Mouse (Mus musculus): Measurements from ENCODE around the gene Gpr146. TPM values are rescaled to one million over a fixed set of nuclear protein-coding genes. Genes with fewer than 3 reads are reported as not detected.
"Not testable (repeated sequence)": the region's sequence is repeated elsewhere in the genome, so short reads cannot be mapped to it uniquely, and the experiment has no call there.

The Gpr146 gene
- total RNA-seq (2021) = 10 to 100 TPM; 41.8 to 46.5 TPM
- long read RNA-seq, experiment 1, full-length matches to known transcripts = 26 of 60 reads
- long read RNA-seq, experiment 1, partial matches to known transcripts = 0 of 60 reads
- long read RNA-seq, experiment 1, other reads (novel, unspliced or antisense) = 34 of 60 reads
- long read RNA-seq, experiment 2, full-length matches to known transcripts = 20 of 41 reads
- long read RNA-seq, experiment 2, partial matches to known transcripts = 20 of 41 reads
- long read RNA-seq, experiment 2, other reads (novel, unspliced or antisense) = 1 of 41 reads

DNA sequence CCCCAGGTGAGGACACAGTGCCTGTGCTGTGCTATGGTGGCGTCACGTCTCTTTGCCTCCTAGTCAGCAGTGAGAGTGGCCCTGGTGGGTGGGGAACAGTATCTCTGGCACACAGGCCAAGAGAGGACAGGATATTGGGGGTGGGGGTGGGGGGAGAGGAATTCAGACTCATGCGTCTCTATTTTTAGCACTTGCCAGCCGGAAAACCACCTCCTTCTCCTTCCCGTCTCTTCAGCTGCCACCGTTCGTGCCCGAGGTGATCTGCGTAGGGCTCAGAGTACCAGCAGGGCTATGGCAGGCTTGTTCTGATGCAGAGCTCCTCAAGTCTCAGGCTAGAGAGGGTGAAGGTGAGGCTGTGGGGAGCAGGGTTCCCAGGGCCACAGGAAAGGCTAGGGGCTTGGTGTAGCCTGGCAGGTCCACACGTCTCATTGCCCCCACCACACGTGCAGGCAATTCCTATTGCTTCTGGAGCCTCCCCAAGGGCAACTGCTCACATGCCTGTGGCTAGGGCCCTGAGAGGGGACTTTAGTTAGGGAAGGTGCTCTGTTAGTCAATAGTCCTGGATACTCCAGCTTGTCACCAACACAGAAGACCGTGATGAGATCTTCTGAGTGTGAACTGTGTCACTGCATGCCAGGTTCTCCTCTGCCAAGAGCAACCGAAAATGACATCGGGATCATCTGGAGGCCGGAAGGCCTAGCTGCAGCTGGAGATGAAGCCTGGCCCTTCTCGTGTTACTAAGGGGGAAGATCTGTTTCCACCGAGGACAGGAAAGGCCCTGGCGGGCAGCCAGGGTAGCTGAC is at the start of gene Gpr146:
Gene Gpr146 (plus strand): TSS at position 230 of the 803 bp plus-strand sequence.
- intact Hi-C loops (cut with DNase I) = no loop called here
- peak; percentile 76 to 78 for DNase-seq

DNA sequence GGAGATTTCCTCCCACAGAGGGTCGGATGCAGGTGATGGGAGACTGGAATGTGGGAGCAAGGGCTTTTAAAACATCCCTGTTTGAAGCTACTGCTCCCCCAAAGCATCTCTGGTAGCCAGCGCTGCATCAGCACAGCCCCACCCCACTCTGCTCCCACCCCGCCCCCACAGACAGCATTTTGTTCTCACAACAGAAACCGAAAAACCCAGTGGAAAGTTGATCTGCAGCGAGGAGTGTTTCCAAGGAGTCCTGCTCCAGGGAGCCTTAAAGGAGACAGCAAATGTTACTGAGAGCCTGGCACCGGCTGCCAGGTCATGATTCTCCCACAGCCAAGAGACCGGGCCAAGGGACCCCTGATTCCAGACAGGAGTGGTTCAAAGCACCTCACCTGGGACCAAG is 46.7 kb upstream of the Gpr146 start:
- DNase-seq = no peak
- intact Hi-C loops (cut with DNase I) = no loop called here

DNA sequence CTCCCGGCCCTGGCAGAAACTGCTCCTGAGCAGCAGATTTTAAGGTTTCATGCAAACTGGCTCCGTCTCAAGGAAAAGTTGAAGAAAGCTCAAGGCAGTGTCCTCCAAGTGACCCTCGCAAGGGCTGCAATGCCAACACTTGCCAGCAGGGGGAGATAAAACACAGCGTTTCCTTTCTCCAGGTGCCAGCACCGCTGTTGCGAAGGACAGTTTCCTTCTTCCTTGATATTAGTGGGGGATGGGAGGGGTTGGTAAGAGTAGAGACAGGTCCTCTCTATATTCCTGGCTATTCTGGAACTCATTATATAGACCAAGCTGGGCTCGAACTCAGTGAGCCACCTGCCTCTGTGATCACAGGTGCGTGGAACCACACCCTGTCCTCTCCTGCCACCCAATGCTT is 45.8 kb upstream of the Gpr146 start:
- peak; percentile 81 to 90 for DNase-seq
- intact Hi-C loops (cut with DNase I) = loop anchor here (1.0 kb wide), 1 partner anchor 24 kb away; no protein-coding TSS in a partner anchor

DNA sequence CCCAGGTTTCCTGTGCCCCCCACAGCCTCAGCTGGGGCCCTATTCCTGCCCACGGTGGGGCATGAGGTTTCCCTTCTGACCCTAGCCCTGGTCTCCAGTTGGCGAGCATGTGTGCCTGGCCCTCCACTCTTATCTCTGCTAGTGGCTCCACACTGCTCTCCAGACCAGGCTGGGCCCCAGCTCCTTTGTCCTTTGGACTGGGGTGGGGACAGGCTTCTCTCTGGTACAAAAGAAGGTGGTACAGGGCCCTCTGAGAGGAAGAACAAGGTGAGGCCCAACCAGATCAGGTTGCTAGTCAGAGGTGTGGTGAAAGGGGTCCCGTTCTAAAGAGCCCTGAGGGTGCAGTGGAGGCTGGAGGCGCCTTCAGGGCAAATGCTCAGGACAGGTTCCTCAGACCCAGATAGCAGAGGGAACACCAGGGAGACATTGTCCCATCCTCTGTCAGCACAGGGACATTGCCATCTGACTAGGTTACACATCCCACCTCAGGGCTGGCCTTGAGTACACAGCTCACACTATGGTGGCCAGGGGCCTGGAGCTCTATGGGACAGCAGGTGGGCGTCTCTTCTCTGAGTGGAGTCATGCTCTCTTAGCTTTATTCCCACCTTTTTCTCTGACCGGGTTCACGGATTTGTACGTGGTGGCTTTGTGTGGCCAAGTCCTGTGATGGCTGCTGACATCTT is 44.8 kb upstream of the Gpr146 start:
- DNase-seq = no peak
- intact Hi-C loops (cut with DNase I) = loop anchor here (1.0 kb wide), 1 partner anchor 23 kb away; no protein-coding TSS in a partner anchor

DNA sequence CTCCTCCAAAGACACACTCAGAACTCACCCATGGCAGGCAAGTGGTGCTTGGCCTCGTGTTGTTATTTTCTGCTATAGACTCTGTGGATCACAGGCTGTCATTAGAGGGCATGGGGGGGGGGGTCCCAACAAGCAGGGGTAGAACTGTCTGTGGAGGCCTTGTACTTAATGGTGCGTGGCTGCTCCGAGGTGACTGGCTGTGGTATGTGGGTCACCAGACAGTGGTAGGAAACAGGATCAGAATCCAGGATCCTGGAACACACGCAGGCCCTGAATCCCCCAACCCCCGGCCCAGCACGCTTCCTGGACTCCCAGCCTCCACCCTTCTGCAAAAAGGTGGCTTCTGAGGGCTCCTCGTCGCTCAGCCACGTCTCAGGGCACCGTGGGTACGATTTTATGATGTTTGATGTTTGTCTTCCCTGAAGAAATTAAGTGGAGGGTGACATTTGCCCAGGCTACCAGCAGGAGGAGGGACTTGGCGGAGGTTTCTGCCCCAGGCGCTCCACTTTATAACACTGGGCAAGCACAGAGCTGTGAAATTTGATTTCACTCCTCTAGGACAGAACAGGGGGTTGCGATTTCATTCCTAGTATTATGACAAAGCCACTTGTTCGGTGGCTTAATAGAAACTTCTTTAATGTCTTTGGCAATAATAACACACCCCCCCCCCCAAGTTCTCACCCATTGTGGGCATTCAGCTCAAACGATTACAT is 44.0 kb upstream of the Gpr146 start:
- intact Hi-C loops (cut with DNase I) = no loop called here
- no peak for DNase-seq

DNA sequence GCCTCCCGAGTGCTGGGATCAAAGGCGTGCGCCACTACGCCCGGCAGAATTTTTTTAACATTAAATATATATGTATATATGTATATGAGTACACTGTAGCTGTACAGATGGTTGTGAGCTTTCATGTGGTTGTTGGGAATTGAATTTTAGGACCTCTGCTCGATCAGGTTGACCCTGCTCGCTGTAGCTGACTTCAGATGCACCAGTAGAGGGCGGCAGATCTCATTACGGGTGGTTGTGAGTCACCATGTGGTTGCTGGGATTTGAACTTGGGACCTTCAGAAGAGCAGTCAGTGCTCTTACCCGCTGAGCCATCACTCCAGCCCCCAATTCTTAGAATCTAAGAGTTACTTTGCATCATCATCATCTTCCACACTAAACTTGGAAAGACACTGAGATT is 43.1 kb upstream of the Gpr146 start:
- DNase-seq; intact Hi-C loops (cut with DNase I): not testable (repeated sequence)

DNA sequence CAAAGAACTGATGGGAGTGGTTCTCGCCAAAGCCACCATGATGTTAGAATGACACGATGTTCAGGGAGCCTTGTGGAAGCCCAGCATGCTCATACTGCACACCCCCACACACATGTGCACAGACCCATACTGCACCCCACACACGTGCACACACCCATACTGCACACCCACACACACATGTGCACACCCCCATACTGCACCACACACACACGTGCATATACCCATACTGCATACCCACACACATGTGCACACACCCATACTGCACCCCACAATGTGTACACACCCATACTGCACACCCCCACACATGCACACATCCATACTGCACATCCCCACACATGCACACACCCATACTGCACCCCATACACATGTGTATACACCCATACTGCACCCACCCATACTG is 41.9 kb upstream of the Gpr146 start:
- intact Hi-C loops (cut with DNase I) = no loop called here

DNA sequence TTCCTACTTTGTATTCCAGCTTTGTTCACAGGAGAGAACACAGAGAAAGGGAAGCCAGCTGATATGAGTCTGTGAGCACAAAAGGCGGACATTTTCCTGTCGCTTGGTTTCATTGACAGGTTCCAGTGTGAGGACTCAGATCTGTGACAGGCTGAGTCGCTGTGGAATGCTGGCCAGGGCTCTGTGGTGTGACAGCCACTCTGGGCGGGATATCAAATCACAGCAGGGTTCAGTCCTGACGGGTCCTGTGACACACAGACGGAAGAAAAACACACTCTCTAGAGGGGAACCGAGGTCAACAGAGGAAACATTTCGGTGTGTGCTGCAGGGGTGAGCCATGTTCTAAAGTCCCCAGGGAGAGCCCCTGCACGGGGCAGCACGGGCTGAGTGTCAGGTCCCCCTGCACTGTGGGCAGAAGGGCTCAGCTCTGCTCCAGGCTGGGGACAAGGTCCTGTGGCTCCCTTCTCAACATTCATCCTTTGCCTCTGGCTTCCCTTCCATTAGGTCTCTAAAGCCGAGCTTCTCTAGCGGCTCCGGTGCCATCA is 39.6 kb upstream of the Gpr146 start:
- intact Hi-C loops (cut with DNase I) = no loop called here
- DNase-seq = no peak

More for the DNA sequence above, 41.9 kb upstream of the Gpr146 start:
- DNase-seq = no peak

DNA sequence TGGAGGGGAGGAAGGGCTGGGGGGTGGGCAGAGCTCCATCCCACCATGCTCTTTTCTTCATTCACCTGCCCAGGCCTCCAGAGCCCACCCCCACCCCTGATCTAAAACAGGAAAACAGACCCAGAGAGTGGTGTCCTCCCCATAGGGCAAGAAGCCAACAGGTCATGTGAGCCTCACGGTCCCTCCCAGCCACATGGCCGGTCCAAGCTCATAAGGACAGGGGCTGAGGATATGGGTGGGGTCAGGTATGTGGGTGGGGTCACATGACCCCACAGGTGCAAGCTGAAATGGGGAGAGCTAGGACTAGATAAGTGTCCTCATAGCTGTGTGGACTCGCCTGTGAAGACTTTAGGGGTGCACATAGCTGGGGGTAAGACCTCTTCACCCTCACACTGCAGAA is 39.1 kb upstream of the Gpr146 start:
- DNase-seq = peak in 1 of 2 experiments; percentile 45
- intact Hi-C loops (cut with DNase I) = no loop called here

DNA sequence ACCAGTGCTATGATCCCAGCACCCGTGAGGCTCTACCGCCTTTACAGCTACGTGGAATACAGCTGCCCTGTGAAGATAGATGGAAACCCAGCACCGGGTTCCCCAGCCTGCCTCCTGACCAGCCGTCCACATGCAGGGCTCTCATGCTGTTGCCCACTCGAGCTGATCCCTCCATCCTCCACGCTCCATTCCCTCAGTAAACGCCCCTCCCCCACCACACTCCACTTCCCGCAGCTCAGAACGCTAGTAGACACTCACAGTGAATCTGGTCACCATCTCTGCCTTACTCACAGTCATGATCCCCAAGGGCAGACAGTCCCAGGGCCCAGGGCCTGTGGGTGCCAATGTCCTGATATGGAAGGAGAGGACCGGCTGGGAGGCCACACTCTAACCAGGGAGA is 38.6 kb upstream of the Gpr146 start:
- DNase-seq = no peak
- intact Hi-C loops (cut with DNase I) = no loop called here

DNA sequence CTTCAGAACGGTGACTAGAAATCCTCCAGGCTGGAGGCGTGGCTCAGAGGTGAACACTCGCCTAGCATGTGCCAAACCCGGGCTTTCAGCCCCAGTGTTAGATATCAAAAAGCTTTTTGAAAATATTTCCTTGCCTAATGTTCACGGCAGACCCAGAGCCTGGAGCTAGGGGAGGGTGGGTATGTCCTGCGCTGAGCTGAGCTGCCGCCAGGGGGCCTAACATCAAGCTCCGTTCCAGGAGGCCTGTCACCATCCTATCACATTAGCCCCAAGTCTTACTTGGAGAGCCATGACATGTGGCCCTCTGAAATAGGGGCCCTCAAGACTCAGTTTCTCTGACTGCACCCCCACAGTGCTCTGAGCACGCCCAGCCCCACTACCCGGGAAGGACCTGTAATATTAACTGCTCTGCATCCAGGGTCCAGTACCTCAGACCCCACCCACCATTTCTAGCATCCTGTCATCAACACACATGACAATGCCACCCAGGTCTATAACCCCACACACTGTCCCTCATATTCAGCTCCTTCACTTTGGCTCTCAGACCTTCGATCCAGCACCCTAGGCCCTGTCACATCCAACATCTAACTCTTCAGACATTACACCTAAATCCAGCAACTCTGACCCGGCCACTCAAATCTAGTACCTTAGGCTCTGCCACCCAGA is 33.3 kb upstream of the Gpr146 start:
- intact Hi-C loops (cut with DNase I) = no loop called here
- peak; percentile 81 to 88 for DNase-seq

DNA sequence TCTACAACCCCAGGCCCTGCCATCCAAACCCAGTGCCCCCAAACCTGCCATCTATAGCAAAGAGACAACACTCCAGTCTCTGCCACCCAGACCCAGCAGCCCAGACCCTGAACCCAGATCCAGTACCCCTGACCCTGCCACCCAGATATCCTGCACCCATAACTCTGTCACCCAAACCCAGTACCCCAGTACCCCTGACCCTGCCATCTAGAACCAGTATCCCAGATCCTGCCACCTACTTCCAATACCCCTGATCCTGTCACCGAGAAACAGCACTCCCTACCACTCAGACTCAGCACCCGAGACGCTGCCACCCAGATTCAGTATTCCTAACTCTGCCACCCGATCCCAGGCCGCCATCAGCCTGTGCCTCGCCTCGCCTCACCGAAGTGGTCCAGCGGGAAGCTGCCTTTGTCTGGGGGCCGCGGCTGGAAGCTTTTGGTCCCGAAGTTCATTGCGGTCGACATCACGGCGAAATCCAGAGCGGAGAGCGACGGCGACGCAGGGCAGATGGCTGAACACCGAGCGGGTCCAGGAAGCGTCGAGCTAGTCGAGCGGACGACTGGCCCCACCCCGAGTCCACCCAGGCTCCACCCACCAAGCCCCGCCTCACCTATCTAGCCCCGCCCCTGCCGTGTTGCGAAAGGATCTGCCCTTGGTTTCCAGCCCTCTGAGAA is 32.7 kb upstream of the Gpr146 start:
- intact Hi-C loops (cut with DNase I) = no loop called here
- peak; percentile 95 to 98 for DNase-seq

DNA sequence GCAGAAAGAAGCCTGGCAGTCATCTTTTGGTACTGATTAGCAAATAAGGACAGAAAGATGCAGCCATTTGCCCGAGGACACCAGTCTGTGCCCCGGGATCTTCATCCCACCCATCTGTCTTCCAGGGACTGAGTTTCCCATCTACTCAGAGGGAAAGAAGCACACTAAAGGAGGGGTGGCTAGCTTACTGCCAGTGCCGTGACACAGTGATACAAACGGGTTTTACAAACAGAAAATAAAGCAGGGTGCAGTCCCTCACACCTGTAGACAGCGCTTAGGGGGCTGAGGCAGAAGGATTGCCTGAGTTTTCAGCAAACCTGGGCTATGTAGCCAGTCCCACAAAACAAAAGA is 32.2 kb upstream of the Gpr146 start:
- DNase-seq = no peak
- intact Hi-C loops (cut with DNase I) = no loop called here

DNA sequence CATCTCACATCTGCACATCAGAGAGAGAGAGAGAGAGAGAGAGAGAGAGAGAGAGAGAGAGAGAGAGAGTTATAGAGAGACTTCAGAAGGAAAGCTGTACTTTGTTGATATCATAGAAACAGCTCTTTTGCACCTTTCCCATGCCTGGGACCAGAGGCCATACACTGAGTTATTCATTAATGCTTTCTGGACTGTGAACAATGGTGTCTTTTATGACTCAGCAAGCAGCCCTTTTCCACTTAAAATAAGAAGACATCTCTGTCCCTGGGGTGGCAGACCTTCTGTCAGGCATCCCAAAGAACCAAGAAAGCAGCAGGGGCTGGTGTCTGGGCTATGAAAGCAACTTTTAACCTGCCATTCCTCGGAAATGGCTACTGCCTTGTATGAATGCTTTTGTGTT is 30.3 kb upstream of the Gpr146 start:
- intact Hi-C loops (cut with DNase I) = no loop called here
- DNase-seq = no peak

DNA sequence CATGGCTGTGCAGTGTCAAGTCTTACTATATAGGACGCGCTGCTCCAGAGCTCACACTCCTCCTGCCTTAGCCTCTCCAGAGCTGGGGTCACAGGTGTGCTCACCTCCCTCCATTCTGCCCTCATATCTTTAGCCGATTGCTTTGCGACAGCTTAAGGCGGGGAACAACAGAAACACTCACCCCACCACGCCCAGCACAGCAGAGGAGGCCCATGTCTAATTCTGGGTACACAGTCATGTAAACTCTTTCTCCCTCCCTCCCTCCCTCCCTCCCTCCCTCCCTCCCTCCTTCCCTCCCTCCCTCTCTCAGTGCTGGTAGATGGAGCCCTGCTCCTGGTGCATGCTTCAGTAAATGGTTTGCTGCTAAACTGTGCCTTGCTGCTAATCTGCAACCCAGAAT is 27.8 kb upstream of the Gpr146 start:
- intact Hi-C loops (cut with DNase I) = no loop called here

DNA sequence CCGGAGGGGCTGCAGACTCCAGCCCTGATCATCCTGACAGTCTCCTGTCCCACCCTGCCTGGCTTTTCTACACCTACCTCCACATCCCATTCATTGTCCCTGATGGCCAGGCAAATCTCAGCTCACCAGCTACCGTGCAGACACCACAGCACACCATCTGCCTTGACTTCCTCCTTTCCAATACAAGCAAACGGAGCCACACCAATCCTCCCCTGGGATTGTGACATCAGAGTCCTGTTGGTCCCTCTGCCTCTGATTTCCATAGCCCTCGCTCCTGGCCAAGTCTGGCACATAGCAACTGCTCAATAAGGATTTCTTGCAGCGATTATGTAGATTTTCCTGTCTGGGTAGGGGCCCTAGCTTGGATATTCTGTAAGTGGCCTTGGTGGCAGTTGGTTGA is 26.4 kb upstream of the Gpr146 start, which contains the start of gene Cox19:
Gene Cox19 (minus strand): TSS at position 285 of the 400 bp plus-strand sequence.
- intact Hi-C loops (cut with DNase I) = no loop called here
- DNase-seq = no peak

More for the DNA sequence above, 27.8 kb upstream of the Gpr146 start:
- DNase-seq = no peak

DNA sequence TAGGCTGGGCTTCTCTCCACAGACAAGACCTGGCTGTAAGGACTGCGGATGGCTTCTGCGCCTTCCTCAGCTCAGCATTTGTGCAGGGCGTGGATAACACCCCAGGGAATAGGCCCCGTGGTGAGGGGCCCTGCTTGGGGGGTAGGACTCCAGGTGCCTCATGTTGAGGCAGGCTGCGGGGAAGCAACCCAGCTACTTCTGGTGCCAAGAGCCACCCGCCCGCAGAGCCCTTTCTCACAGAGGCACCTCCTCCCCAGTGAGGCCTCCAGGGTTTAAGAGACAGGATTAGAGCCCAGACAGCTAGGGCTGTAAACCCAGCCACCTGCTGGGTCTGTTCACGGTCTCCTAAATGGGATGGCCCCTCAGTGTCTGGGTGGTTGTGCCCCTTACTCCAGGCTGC is 25.9 kb upstream of the Gpr146 start:
- DNase-seq = no peak
- intact Hi-C loops (cut with DNase I) = no loop called here

DNA sequence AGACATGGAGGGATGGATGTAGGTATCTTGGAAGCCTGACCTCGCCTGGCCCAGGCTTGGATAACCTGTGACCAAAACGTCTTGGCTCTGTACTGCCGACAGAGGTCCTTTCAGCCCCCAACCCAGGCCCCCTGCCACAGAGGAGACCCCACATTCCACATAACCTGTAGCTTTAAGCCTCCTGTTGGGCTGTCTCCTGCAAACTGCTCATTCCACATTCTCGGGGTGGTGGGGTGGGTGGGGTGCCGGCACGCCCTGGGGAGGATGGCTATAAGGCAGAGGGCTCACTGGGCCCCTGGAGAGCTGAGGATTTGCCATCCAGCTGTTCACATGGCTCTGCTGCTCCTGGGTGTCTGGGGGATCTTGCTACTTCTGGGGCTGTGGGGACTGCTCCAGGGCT is 25.2 kb upstream of the Gpr146 start, which contains the start of gene Cyp2w1:
Gene Cyp2w1 (plus strand): TSS at position 301 of the 400 bp plus-strand sequence.
- no peak for DNase-seq
- intact Hi-C loops (cut with DNase I) = no loop called here

DNA sequence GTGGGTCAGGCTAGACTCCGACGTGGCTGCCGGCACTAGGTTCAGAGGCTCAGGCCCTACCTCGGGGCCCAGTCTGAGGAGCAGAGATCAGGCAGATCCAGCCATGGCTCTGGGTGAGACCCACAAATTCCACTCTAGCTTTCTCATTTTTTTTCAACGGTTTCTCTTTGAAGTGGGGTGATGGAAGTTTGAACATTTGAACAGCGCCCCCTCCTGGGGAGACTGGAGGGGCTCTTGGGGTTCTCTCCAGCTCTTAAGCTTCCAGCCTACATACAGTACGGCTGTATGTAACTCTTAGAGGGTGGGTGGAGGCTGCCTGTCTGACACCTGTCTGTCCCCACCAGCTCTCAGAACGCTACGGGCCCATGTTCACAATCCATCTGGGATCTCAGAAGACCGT is 24.0 kb upstream of the Gpr146 start:
- no peak for DNase-seq
- intact Hi-C loops (cut with DNase I) = no loop called here
